Mouse (Mus musculus) liver, adult 2 months (tissue): ENCODE measurements around the gene Aldh3a1. TPM values are rescaled to one million over a fixed set of nuclear protein-coding genes. Genes with fewer than 3 reads are reported as not detected.

ENCODE experiments used
- DNase-seq: peaks from one replicate; pipeline ENCODE4 v3.0.0-alpha.2; 2011; ENCODE audit warnings: low read depth, low spot score; ENCODE audit errors: extremely low read depth
- H3K27ac ChIP-seq: fragments of 200-500 bp; replicated peaks from 2 replicates; pipeline ENCODE4 v1.5.1; 2012; ENCODE audit warnings: low read depth, mild to moderate bottlenecking, control low read depth, inconsistent platforms, low read length; ENCODE audit not compliant: insufficient read depth
- H3K27me3 ChIP-seq: fragments of 200-500 bp; 2 replicates; pipeline ENCODE4 v1.6.1; 2012; ENCODE audit warnings: mild to moderate bottlenecking, moderate library complexity, low read length, inconsistent platforms; ENCODE audit not compliant: control insufficient read depth, insufficient read depth
- H3K36me3 ChIP-seq: fragments of 200-500 bp; 2 replicates; pipeline ENCODE4 v1.6.1; 2012; ENCODE audit warnings: low read length, inconsistent platforms; ENCODE audit not compliant: control insufficient read depth, insufficient read depth
- H3K4me1 ChIP-seq: fragments of 200-500 bp; 2 replicates; pipeline ENCODE4 v1.6.1; 2011; ENCODE audit warnings: low read length; ENCODE audit not compliant: control insufficient read depth, insufficient read depth
- H3K4me3 ChIP-seq: fragments of 200-500 bp; 2 replicates; pipeline ENCODE4 v1.5.1; 2011; ENCODE audit warnings: low read depth, mild to moderate bottlenecking, control low read depth, low read length, moderate library complexity; ENCODE audit not compliant: insufficient read depth
- H3K79me2 ChIP-seq: fragments of 200-500 bp; 2 replicates; pipeline ENCODE4 v1.6.1; 2012; ENCODE audit warnings: inconsistent platforms, mild to moderate bottlenecking, low read length, moderate library complexity; ENCODE audit not compliant: control insufficient read depth, insufficient read depth
- H3K9ac ChIP-seq: fragments of 200-500 bp; 2 replicates; pipeline ENCODE4 v1.6.1; 2012; ENCODE audit warnings: low read depth, mild to moderate bottlenecking, control low read depth, inconsistent platforms, low read length
- CTCF ChIP-seq: fragments of 200-500 bp; IDR thresholded peaks from 2 replicates; pipeline ENCODE4 v1.5.1; 2011; ENCODE audit warnings: low read depth, low read length, control low read depth
- POLR2A ChIP-seq: fragments of 200-500 bp; IDR thresholded peaks from 2 replicates; pipeline ENCODE4 v1.6.1; 2011; ENCODE audit warnings: low read length, control low read depth; ENCODE audit not compliant: insufficient read depth; ENCODE audit errors: extremely low read depth
- WGBS: fragments of 180-500 bp; shearing (Covaris S2); methylation state at CpG from one replicate; pipeline ENCODE4 v1.1.7; 2018; 5-methylcytosine and 5-hydroxymethylcytosine counted together
- polyA plus RNA-seq: library from polyadenylated mRNA; depleted of rRNA; stranded (reverse); fragments of >200 nt; gene quantifications from 2 replicates; pipeline ENCODE4 v1.2.3, GENCODE M21; 2012
- total RNA-seq: library from RNA; depleted of rRNA; stranded (reverse); fragments of >200 nt; gene quantifications from 2 replicates; pipeline ENCODE4 v1.2.3, GENCODE M21; 2014

Aldh3a1 gene
- total and polyA plus RNA-seq, 2 experiments = 0.05 TPM; not detected in 1

- H3K27me3 ChIP-seq = peaks cover 2% of the 10 kb centered on the region; the same call in 1 of the 2 replicates
- DNase-seq = no peak
- H3K4me1 ChIP-seq = no peaks in the 10 kb centered on the region
- TF ChIP-seq POLR2A = no peak
- TF ChIP-seq CTCF = peak; percentile 43
- no peak overlapping the region for H3K27ac ChIP-seq
- H3K79me2 ChIP-seq = no peaks in the 10 kb centered on the region
- H3K9ac ChIP-seq = no peak overlapping the region
- H3K36me3 ChIP-seq = no peaks in the 10 kb centered on the region
- H3K4me3 ChIP-seq = no peak overlapping the region
- WGBS = 35% methylated on average over 20 of the region's 20 CpGs
Observed at GRCm38 (mm10) chr11:61212102-61212501, 4.8 kb downstream of the Aldh3a1 start.

DNA sequence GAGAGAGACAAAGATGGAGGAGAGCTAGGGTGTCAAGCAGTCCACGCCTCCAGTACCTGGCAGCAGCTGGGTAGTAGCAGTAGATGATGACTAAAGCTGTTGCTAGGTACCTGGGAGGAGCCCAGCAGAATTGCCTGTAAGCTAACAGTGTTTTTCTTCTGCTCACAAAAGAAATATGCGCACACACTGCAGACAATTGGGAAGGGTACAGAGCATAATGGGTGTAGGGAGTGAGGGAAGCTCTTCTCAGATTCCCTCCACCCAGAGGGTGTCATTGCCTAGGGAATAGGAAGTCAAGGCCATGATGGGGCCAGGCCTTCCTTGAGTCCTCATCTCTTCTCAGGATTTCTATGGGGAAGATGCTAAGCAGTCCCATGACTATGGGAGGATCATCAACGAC lies 8.6 kb downstream of the Aldh3a1 start:
- H3K27ac ChIP-seq = no peak overlapping the region
- H3K36me3 ChIP-seq = no peaks in the 10 kb centered on the region
- no peak overlapping the region for H3K9ac ChIP-seq
- no peak overlapping the region for H3K4me3 ChIP-seq
- 96% methylated on average over 3 of the region's 3 CpGs for WGBS
- no peak for TF ChIP-seq POLR2A
- TF ChIP-seq CTCF = no peak
- H3K27me3 ChIP-seq = peaks cover 2% of the 10 kb centered on the region; the same call in 1 of the 2 replicates
- no peaks in the 10 kb centered on the region for H3K79me2 ChIP-seq
- no peak for DNase-seq
- no peaks in the 10 kb centered on the region for H3K4me1 ChIP-seq

DNA sequence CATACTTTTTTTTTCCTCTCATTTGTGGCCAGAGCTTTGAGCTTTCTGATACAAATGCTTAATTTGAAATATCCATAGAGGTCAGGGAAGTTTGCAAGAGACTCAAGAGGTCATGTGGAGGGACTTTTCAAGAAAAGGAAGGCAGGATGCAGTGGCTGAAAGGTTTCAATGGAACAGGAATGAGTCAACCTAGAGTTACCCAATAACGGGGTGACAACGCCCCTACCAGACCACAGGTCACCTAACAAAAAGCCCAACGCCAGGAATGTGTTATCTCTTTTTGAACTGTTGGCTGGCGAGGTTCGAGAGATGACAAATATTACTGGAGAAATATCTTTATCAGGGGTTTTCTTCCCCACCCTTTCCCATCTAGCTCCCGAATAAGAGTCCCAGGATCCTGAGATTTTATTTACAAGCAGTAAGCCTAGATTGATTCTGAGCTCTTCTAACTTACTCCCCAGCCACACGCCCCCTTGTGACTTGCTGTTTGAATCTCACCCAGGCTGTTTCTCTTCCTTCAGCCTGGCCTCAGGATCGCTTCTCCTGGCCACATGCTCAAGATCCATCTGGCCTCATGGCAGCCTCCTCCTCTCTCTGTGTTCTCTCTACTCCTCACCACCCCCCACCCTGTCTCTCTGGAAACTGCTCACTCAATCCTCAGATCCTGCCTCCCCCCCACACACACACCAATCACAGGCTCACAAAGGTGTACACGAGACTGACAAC lies 13.0 kb downstream of the Aldh3a1 start:
- Histone ChIP-seq H3K79me2 (no peaks in the 10 kb centered on the region), H3K9ac (no peak overlapping the region), H3K27ac (no peak overlapping the region), H3K36me3 (no peaks in the 10 kb centered on the region), H3K27me3 (peaks cover 2% of the 10 kb centered on the region; the same call in 1 of the 2 replicates), H3K4me3 (no peak overlapping the region), H3K4me1 (no peaks in the 10 kb centered on the region)
- WGBS = 24% methylated on average over 9 of the region's 9 CpGs
- DNase-seq = no peak
- peak; percentile 25; the same call in 1 of the 2 replicates for TF ChIP-seq CTCF
- no peak for TF ChIP-seq POLR2A

DNA sequence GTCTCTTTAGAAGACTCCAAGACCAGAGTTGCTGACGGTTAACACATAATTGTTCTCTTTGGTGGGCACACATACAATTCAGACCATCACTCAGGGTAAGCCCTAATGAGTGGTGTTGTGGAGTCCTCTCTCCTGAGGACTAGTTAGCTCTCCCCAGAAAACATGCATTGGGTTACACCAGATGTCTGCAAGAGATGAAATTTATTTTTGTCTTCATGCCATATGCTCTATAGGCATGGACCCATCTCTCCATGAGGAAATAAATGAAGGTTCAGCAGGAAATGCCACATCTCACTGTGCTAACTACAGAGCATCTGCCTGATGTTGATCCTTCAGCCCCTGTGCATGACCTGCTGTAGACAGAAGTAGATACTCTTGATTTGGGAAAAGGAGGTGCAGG lies 14.7 kb downstream of the Aldh3a1 start:
- Histone ChIP-seq H3K36me3 (no peaks in the 10 kb centered on the region), H3K9ac (no peak overlapping the region), H3K27ac (no peak overlapping the region), H3K27me3 (peaks cover 2% of the 10 kb centered on the region), H3K4me1 (peaks cover 2% of the 10 kb centered on the region; the same call in 1 of the 2 replicates), H3K79me2 (no peaks in the 10 kb centered on the region), H3K4me3 (no peak overlapping the region)
- TF ChIP-seq CTCF = no peak
- TF ChIP-seq POLR2A = no peak
- 88% methylated on average over 1 of the region's 1 CpGs for WGBS
- DNase-seq = no peak

- DNase-seq = no peak
- H3K4me3 ChIP-seq = no peak overlapping the region
- no peak overlapping the region for H3K9ac ChIP-seq
- 61% methylated on average over 9 of the region's 9 CpGs for WGBS
- peaks cover 2% of the 10 kb centered on the region; the same call in 1 of the 2 replicates for H3K4me1 ChIP-seq
- peaks cover 2% of the 10 kb centered on the region for H3K27me3 ChIP-seq
- TF ChIP-seq CTCF (no peak), POLR2A (no peak)
- no peak overlapping the region for H3K27ac ChIP-seq
- no peaks in the 10 kb centered on the region for H3K79me2 ChIP-seq
- no peaks in the 10 kb centered on the region for H3K36me3 ChIP-seq
Observed at GRCm38 (mm10) chr11:61222971-61223745, 15.8 kb downstream of the Aldh3a1 start.
